Mouse (Mus musculus) heart, embryonic 16.5 days (tissue): ENCODE measurements at regions not wholly inside any gene's neighbourhood (a gene's known extent, or its start where the extent isn't known, plus 50 kb on each side); places are given as distances from the start of the nearest gene placed in this dataset.
A peak's percentile ranks its signal among the peaks of the same experiment; 100 is the strongest.

Experiments used
- ATAC-seq: fragments of 200-750 bp; cut with Nextera tagmentation; replicated peaks from 2 replicates; pipeline ENCODE4 v1.8.0; 2017; ENCODE audit warnings: moderate number of reproducible peaks; ENCODE audit not compliant: insufficient read depth, low FRiP score; ENCODE audit errors: extremely low read depth
- H3K27ac ChIP-seq: fragments of 300-500 bp; sonication (generic); 2 replicates; pipeline ENCODE4 v1.5.1; 2014; ENCODE audit warnings: mild to moderate bottlenecking, low read length, control low read depth, moderate library complexity
- H3K27me3 ChIP-seq: fragments of 300-500 bp; sonication (generic); 2 replicates; pipeline ENCODE4 v1.6.1; 2014; ENCODE audit warnings: low read length, mixed read lengths; ENCODE audit not compliant: control insufficient read depth, insufficient read depth
- H3K36me3 ChIP-seq: fragments of 300-500 bp; sonication (generic); 2 replicates; pipeline ENCODE4 v1.6.1; 2014; ENCODE audit not compliant: control insufficient read depth, insufficient read depth
- H3K4me1 ChIP-seq: fragments of 300-500 bp; sonication (generic); 2 replicates; pipeline ENCODE4 v1.6.1; 2014; ENCODE audit warnings: low read length, mixed read lengths; ENCODE audit not compliant: control insufficient read depth, insufficient read depth
- H3K4me2 ChIP-seq: fragments of 300-500 bp; sonication (generic); 2 replicates; pipeline ENCODE4 v1.6.1; 2014; ENCODE audit warnings: low read depth, mild to moderate bottlenecking, control low read depth, low read length
- H3K4me3 ChIP-seq: fragments of 300-500 bp; sonication (generic); 2 replicates; pipeline ENCODE4 v1.5.1; 2014; ENCODE audit warnings: mild to moderate bottlenecking, control low read depth, low read length
- H3K9ac ChIP-seq: fragments of 300-500 bp; sonication (generic); 2 replicates; pipeline ENCODE4 v1.6.1; 2014; ENCODE audit warnings: low read length, control low read depth
- H3K9me3 ChIP-seq: fragments of 300-500 bp; sonication (generic); replicated peaks from 2 replicates; pipeline ENCODE4 v1.6.1; 2016; ENCODE audit warnings: low read length; ENCODE audit not compliant: control insufficient read depth
- WGBS: fragments of 180-500 bp; shearing (Covaris S2); extraction: QIAGEN DNeasy Blood & Tissue Kit; methylation state at CpG from one replicate; pipeline ENCODE4 v1.1.7; 2014; 5-methylcytosine and 5-hydroxymethylcytosine counted together

DNA sequence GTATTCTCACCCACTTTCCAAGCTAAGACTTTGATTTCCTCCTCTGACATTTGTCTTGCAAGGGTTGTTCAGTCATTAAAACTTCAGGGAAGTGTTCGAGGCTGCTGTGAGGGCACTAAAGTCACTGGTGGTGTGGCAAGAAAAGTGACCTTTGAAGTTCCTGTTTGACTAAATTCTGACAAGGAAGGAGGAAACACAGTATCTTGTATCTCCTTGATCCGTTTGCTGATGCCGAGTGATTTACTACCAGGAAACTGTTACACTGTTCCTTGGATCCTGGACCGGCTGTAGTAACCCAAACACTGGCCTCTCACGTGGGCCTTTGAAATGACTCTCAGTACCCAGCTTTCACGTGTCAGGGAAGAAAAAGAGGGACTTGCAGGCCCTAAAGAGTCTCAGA is 53.5 kb upstream of the Ralgapa2 start:
- Histone ChIP-seq H3K27me3 (no peaks in the 10 kb centered on the region), H3K4me2 (no peak overlapping the region), H3K36me3 (no peaks in the 10 kb centered on the region), H3K9me3 (no peaks in the 10 kb centered on the region), H3K4me3 (no peak overlapping the region), H3K9ac (no peak overlapping the region), H3K4me1 (peaks cover 15% of the 10 kb centered on the region), H3K27ac (no peak overlapping the region)
- WGBS: 69% methylated on average over 6 of the region's 6 CpGs
- ATAC-seq: no peak

DNA sequence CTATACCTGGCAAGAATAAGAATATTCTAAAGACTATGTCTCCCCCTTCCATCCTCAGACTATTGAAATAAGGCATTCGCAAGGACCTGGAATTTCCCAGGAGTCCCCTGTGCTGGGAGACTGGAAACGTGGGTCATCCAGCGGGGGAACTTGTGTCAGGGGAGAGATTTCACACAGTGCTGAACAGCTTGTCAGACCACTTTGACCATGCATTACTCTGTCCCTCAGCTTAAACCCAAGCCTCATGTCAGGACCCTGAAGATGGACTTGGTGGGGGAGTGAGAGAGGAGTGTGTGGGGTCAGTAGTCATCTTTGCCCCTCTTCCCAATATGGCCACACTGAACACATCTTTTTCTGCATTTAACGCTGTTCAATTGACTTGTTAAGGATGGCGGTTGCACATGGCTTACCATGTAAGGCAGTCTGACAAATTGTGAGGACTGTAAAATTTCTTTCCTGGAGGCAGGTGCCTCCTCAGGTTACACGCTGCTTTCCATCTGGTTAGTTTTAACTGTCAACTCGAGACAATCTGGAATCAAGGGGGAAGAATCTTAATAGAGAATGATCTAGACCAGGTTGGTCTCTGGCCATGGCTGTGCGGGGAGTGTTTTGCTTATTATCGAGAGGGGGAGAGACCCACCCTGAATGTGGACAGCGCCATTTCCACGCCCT is 56.2 kb upstream of the Ralgapa2 start:
- H3K27me3 ChIP-seq: no peaks in the 10 kb centered on the region
- peaks cover 6% of the 10 kb centered on the region; the same call in 1 of the 2 replicates for H3K4me1 ChIP-seq
- H3K4me2 ChIP-seq: no peak overlapping the region
- no peaks in the 10 kb centered on the region for H3K36me3 ChIP-seq
- H3K9ac ChIP-seq: no peak overlapping the region
- WGBS: 75% methylated on average over 11 of the region's 11 CpGs
- no peak overlapping the region for H3K27ac ChIP-seq
- no peak overlapping the region for H3K4me3 ChIP-seq
- no peak for ATAC-seq
- H3K9me3 ChIP-seq: no peaks in the 10 kb centered on the region

DNA sequence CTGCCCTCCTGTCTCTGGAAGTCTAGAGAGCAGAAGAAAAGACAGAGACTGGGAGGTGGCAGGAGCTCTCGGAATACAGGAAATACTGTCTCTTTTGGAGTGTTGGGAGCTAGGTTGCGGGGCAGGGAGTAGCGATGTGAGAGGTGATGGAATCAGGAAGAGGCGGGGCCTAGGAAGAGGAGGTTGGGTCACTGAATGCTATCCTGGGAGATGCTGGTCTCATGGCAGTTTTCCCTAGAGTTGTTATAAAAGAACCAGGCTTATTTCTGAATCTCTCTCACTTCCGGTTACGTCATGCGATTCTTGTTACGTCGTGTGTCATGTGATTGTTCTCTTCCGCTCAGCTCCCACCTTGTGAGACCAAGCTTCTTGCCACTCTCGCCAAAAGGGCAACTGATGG is 58.9 kb upstream of the Ralgapa2 start:
- Histone ChIP-seq H3K4me3 (no peak overlapping the region), H3K4me1 (peaks cover 12% of the 10 kb centered on the region), H3K36me3 (no peaks in the 10 kb centered on the region), H3K27me3 (no peaks in the 10 kb centered on the region), H3K9me3 (no peaks in the 10 kb centered on the region), H3K9ac (no peak overlapping the region), H3K4me2 (no peak overlapping the region), H3K27ac (no peak overlapping the region)
- WGBS: 91% methylated on average over 11 of the region's 11 CpGs
- ATAC-seq: no peak

DNA sequence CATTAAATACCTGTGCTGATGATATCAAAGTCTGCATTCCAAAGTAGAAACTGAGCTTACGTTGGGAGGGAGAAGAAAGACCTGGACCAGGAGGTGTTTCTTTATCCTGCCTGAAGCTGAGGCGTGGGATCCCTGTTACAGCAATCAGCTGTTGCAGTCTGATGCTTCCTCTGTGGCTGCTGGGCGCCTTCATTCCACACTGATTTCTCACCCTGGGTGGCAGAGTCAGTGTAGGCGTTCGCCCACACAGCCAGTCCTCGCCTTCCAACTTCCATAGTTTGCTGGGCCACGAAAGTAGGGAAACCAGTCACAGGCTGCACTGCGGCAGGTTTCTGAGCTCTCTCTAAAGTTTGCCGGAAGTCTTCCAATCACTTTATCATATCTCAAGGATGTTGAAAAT is 59.7 kb upstream of the Ralgapa2 start:
- no peak overlapping the region for H3K9ac ChIP-seq
- no peak for ATAC-seq
- no peak overlapping the region for H3K27ac ChIP-seq
- 84% methylated on average over 9 of the region's 9 CpGs for WGBS
- H3K4me3 ChIP-seq: no peak overlapping the region
- H3K9me3 ChIP-seq: no peaks in the 10 kb centered on the region
- no peak overlapping the region for H3K4me2 ChIP-seq
- peaks cover 19% of the 10 kb centered on the region for H3K4me1 ChIP-seq
- H3K27me3 ChIP-seq: no peaks in the 10 kb centered on the region
- H3K36me3 ChIP-seq: no peaks in the 10 kb centered on the region

DNA sequence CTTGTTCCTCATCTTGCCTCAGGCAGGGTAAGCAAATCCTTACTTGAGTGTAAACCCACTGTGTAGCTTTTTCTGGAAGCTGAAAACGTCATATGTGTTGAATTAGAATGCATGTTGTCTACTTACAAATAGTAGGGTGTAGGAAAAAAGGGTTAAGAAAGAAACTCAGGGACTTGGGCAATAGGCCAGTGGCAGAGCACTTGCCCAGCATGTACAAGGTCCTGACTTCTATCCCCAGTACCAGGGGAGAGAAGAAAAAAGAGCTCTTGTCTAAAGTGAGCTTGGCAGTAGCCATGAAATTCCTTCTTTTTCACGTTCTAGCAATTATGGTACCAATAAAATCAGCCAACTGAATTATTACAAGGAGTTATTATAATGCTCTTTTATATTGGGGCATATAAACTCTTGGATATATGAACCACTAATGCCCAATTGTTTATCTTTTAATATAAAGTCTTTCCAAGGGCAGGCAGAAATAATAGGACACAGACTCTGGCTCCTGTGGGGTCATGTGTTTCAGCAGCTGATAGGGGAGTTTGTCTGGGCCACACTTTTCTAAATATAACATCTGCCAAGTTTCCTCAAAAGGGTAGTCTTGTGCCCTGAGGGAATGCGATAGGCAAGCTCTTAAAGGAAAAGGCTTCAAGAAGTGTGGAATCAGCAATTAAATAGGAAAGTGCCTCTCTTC is 63.6 kb upstream of the Ralgapa2 start:
- H3K36me3 ChIP-seq: no peaks in the 10 kb centered on the region
- H3K4me3 ChIP-seq: no peak overlapping the region
- peak overlapping the region; percentile 83 for H3K27ac ChIP-seq
- peaks cover 16% of the 10 kb centered on the region for H3K4me1 ChIP-seq
- no peak overlapping the region for H3K9ac ChIP-seq
- H3K27me3 ChIP-seq: no peaks in the 10 kb centered on the region
- WGBS: 37% methylated on average over 3 of the region's 3 CpGs
- ATAC-seq: peak; percentile 92
- 0 out of 2 replicates have a peak, but pooled peaks cover 2% of the 10 kb centered on the region for H3K9me3 ChIP-seq
- H3K4me2 ChIP-seq: peak overlapping the region; percentile 2; the same call in 1 of the 2 replicates

DNA sequence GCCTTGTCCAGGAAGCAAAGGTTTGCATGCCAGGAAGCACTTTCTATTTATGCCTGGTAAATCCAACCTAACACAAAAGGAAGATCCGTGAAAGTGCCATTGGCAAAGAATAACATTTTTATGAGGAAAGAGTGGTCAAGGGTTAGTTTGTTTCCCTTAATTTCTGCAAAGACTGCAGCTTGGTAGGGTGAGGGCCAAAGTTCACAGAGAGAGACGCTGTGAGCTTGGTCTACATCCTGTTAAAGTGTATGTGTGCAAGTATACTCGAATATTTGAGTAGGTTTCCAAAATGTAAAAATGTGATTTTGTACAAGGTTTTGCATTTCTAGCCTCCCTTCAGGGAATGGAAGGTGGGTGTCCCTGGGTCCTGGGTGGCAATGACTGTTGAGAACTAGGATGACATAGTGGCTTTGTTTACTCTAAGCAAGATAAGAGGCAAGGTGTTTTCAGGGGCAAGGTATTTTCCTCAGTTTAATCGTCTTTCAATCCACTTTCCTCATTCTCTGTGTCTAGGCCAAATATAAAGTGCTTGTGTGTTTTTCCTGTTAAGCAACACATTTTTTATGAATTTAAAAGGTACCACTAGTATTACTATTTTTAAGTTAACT is 64.3 kb upstream of the Ralgapa2 start:
- Histone ChIP-seq H3K9ac (no peak overlapping the region), H3K36me3 (no peaks in the 10 kb centered on the region), H3K4me3 (no peak overlapping the region), H3K4me2 (peak overlapping the region; percentile 2; the same call in 1 of the 2 replicates), H3K27ac (peak overlapping the region; percentile 83), H3K9me3 (0 out of 2 replicates have a peak, but pooled peaks cover 3% of the 10 kb centered on the region), H3K27me3 (no peaks in the 10 kb centered on the region), H3K4me1 (peaks cover 16% of the 10 kb centered on the region)
- 41% methylated on average over 4 of the region's 4 CpGs for WGBS
- no peak for ATAC-seq

DNA sequence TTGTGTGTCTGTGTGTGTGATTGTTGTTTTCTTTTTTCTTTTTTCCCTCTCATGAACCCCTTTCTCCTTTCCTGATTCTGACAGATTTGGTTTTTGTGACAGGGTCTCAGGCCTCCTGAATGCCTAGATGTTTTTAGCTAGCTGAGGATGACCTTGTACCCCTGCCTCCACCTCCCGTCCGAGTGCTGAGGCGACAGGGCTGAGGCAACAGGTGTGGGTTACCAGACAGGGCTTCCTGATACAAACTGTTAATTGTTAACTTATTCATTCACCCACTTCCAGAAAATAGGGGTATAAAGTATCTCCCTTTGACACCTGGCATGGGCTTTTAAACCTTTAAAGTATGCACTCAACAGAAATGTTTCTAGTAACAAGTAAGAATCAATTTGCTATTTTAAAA is 65.0 kb upstream of the Ralgapa2 start:
- Histone ChIP-seq H3K36me3 (no peaks in the 10 kb centered on the region), H3K4me1 (peaks cover 16% of the 10 kb centered on the region)
- WGBS: 86% methylated on average over 3 of the region's 3 CpGs

DNA sequence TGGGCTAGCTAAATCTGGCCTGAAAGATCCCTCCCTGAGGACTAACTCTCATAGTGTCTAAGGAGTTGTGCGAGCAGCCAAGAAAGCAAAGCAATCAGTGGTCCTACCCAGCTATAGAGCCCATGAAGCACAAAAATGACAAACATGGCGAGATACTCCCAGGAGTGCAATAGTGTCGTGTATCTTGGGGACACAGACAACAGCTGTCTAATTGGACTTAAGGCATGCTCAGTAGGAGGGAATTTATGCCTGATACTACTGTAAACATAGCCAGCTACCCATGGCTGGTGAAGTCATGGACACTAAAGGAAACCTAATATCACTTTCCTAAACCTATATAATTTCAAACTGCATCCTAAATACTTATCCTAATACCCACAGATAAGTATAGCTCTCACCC is 69.1 kb upstream of the Ralgapa2 start:
- Histone ChIP-seq H3K27ac (no peak overlapping the region), H3K36me3 (no peaks in the 10 kb centered on the region), H3K27me3 (no peaks in the 10 kb centered on the region), H3K4me2 (no peak overlapping the region), H3K4me1 (peaks cover 8% of the 10 kb centered on the region; the same call in 1 of the 2 replicates), H3K9me3 (0 out of 2 replicates have a peak, but pooled peaks cover 3% of the 10 kb centered on the region), H3K9ac (no peak overlapping the region), H3K4me3 (no peak overlapping the region)
- 79% methylated on average over 3 of the region's 3 CpGs for WGBS
- no peak for ATAC-seq

More for the DNA sequence above, 65.0 kb upstream of the Ralgapa2 start:
- no peaks in the 10 kb centered on the region for H3K27me3 ChIP-seq
- 0 out of 2 replicates have a peak, but pooled peaks cover 3% of the 10 kb centered on the region for H3K9me3 ChIP-seq
- no peak overlapping the region for H3K27ac ChIP-seq
- no peak overlapping the region for H3K4me3 ChIP-seq
- H3K4me2 ChIP-seq: no peak overlapping the region
- ATAC-seq: no peak
- H3K9ac ChIP-seq: no peak overlapping the region

DNA sequence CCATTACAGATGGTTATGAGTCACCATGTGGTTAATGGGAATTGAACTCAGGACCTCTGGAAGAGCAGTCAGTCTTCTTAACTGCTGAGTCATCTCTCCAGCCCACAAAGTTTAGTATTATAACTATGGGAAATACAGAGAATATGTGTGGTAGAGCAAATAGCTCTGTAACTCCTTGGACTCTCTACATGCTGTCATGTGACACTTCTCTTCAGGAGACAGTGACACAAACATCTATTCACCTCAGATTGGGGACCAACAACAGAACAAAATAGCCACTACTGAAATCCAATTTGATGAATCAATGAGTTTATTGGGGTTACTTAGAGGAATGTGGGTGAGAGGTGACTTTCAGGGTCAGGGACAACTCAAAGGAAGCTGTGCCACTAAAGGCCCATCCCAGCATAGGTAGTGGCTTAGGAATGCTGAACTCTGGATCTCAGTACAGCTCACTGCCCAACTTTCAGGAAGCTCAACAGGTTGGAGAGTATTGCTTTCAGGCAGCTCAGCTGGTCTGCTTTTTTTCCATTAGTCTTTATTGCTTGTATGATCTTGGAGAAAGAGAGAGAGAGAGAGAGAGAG is 71.8 kb upstream of the Ralgapa2 start:
- ATAC-seq: no peak
- Histone ChIP-seq H3K4me2 (no peak overlapping the region), H3K27ac (no peak overlapping the region), H3K36me3 (no peaks in the 10 kb centered on the region), H3K4me3 (no peak overlapping the region), H3K4me1 (no peaks in the 10 kb centered on the region), H3K27me3 (no peaks in the 10 kb centered on the region), H3K9me3 (0 out of 2 replicates have a peak, but pooled peaks cover 3% of the 10 kb centered on the region), H3K9ac (no peak overlapping the region)
